Mouse (Mus musculus): Measurements from ENCODE around the gene Tmc8. TPM values are rescaled to one million over a fixed set of nuclear protein-coding genes. Genes with fewer than 3 reads are reported as not detected.
"Not testable (repeated sequence)": the region's sequence is repeated elsewhere in the genome, so short reads cannot be mapped to it uniquely, and the experiment has no call there.

The Tmc8 gene
- polyA plus RNA-seq, 1 experiment from 2014 or later = 0.78 TPM

DNA sequence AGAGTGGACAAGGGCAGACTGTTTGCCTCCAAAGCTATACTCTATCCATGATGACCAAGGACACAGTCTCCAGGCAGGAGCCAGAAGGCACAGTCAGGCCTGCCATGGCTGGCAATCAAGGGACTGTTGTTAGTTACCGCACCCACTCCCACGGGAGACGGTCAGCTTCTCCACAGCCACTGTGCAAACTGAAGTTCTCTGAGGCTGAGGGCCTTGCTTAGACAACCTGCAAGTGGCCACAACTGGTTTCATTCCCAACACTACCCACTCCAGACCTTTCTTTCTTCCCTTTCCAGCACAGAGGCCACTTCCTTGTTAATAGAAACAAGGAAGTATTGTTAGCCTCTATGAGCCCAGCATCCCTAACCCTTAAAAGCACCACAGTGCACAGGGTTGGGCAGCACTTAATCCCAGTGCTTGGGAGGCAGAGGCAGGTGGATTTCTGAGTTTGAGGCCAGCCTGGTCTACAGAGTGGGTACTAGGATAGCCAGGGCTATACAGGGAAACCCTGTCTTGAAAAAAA lies 21.4 kb downstream of the Tmc8 start:
- 90% methylated on average over 3 of the region's 3 CpGs for WGBS
- H3K27me3 ChIP-seq (ENCODE audit: low read depth, poor library complexity, severe bottlenecking) = no peaks in the 10 kb centered on the region
- no peaks in the 10 kb centered on the region for H3K9me3 ChIP-seq (replicated peaks)
- H3K36me3 ChIP-seq = no peaks in the 10 kb centered on the region
- no peak overlapping the region for H3K4me3 ChIP-seq
- no peak for DNase-seq (ENCODE audit: low spot score)
- no peak overlapping the region for H3K27ac ChIP-seq (replicated peaks)
- H3K4me1 ChIP-seq = peaks cover 4% of the 10 kb centered on the region; the same call in 1 of the 2 replicates

DNA sequence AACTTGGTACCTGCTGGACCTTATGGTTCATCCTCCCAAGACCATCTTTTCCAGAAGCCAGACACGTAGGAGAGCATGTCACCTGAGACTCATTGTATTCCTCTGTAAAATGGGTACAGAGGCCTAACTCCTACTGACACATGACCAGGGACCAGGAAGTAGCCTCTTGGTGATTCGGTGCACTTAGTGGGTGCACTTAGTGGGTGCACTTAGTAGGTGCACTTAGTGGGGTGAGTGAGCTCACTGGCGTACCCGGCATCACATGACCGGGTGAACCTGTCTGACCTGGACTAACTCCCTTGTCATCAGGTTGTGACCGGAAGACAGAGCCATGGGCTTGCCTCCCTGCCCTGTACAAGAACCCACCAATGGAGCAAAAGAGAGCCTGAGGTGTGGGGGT lies 24.9 kb downstream of the Tmc8 start:
- Histone ChIP-seq H3K27ac (replicated peaks) (no peak overlapping the region), H3K27me3 (ENCODE audit: low read depth, poor library complexity, severe bottlenecking) (0 out of 2 replicates have a peak, but pooled peaks cover 4% of the 10 kb centered on the region), H3K4me1 (peaks cover 26% of the 10 kb centered on the region), H3K4me3 (no peak overlapping the region), H3K9me3 (replicated peaks) (no peaks in the 10 kb centered on the region), H3K36me3 (peaks cover 4% of the 10 kb centered on the region)
- no peak for DNase-seq (ENCODE audit: low spot score)
- WGBS = 94% methylated on average over 6 of the region's 6 CpGs

DNA sequence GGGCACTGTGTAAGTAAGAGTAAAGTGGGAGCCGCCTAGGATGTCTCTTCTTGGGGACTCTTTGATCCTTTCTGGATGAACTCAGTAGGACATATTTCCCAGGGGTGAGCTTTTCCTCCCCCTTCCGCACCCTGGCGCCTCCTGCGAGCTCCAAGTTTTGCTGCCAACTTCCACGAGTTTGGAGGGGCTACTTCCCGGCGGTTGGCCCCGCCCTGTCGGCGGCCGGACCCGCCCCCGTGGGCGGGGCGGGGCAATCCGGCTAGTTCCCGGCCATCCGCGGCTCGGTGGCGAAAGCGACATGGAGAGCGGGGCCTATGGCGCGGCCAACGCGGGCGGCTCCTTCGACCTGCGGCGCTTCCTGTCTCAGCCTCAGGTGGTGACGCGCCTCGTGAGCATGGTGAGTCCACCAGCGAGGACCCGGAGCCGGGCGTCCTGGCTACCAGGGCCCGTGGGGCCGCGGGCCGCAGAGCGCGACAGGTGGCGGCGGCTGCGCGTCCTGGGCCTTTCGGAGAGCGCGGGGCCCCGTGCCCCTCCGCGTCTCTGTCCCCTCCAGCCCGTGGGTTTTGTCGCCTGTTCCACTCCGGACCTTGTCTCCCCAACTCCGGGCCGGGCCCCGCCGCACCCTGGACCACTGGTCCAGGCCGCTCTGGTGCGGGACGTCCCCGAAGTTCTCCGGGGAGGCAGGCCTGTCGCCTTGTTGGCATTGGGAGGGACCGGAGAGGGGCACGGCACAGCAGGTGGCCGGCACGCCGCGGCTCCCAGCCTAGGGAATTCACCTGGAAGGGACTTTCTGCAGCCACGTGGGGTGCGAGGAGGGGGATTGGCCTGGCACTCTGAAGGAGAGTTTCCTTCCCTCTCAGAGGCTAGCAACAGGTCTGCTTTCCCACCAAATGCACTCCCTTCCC lies 27.8 kb downstream of the Tmc8 start, which contains the start of the genes Gm20708 and Syngr2:
Gene Gm20708, plus strand, starts transcription at position 262 of the 905 bp plus-strand sequence.
Gene Syngr2, plus strand, starts transcription at position 262 of the 905 bp plus-strand sequence.
- H3K9me3 ChIP-seq (replicated peaks) = no peaks in the 10 kb centered on the region
- H3K36me3 ChIP-seq = peaks cover 33% of the 10 kb centered on the region
- peak within 1 kb of the TSS; percentile 73 for H3K27ac ChIP-seq (replicated peaks)
- peaks cover 26% of the 10 kb centered on the region for H3K4me1 ChIP-seq
- peak within 1 kb of the TSS; percentile 94 for H3K4me3 ChIP-seq
- 0 out of 2 replicates have a peak, but pooled peaks cover 4% of the 10 kb centered on the region for H3K27me3 ChIP-seq (ENCODE audit: low read depth, poor library complexity, severe bottlenecking)
- WGBS = under 1% methylated on average over 75 of the region's 75 CpGs
- DNase-seq (ENCODE audit: low spot score) = peak; percentile 82

DNA sequence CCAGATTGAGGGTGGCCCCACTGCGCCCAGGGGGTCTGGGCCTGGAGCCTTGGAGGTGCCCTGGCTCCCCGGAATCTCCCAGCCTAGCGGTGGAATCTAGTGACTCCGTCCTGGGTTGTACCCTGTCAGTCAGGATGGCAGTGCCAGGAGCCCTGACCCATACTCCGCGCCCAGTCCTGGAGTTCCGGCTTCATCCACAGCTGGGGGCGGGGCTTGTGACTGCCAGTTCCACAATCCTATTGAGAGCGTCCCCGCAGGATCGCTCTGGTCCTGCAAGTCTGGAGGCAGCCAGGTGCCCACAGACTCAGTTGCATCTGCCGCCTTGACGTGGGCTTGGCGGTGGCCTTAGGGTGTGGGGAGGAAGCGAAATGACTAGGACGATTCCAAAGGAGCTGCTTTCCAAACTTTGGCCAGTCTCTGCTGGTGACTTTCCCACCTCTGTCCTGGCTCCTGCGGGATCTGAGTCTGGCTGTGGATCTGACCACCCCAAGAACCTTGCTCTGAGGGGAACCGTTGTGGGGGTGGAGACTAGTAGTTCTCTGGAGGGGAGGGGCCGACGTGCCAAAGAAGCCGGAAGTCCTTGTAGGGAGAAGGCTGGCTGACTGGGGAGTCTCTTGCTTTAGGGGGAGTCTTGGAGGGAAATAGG lies 28.6 kb downstream of the Tmc8 start:
- H3K9me3 ChIP-seq (replicated peaks) = no peaks in the 10 kb centered on the region
- DNase-seq (ENCODE audit: low spot score) = peak; percentile 80
- WGBS = under 1% methylated on average over 21 of the region's 21 CpGs
- H3K27me3 ChIP-seq (ENCODE audit: low read depth, poor library complexity, severe bottlenecking) = 0 out of 2 replicates have a peak, but pooled peaks cover 4% of the 10 kb centered on the region
- H3K4me3 ChIP-seq = peak overlapping the region; percentile 94
- H3K4me1 ChIP-seq = peaks cover 26% of the 10 kb centered on the region
- peak overlapping the region; percentile 73 for H3K27ac ChIP-seq (replicated peaks)
- H3K36me3 ChIP-seq = peaks cover 42% of the 10 kb centered on the region

DNA sequence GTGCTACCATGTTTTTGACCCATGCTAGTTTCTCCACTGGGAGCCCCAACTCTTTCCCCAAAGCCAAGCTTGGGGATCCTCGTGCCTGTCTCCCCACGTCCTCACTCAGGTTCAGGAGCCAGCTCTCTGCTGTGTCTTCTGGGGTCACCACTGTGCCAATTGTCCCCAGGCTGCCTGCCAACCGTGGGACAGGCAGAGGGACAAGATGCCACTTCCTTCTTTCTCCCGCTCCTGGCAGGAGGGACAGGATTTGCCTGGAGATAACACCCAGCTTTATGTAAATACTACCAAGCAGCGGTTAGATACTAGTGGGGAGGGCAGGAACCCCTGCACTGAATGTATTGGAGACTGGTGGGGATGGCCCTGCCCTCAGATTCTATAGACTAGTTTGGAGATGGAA lies 32.0 kb downstream of the Tmc8 start:
- no peaks in the 10 kb centered on the region for H3K9me3 ChIP-seq (replicated peaks)
- H3K4me3 ChIP-seq = no peak overlapping the region
- H3K27me3 ChIP-seq (ENCODE audit: low read depth, poor library complexity, severe bottlenecking) = no peaks in the 10 kb centered on the region
- no peak for DNase-seq (ENCODE audit: low spot score)
- 91% methylated on average over 5 of the region's 5 CpGs for WGBS
- H3K4me1 ChIP-seq = peaks cover 26% of the 10 kb centered on the region
- peaks cover 75% of the 10 kb centered on the region for H3K36me3 ChIP-seq
- no peak overlapping the region for H3K27ac ChIP-seq (replicated peaks)

DNA sequence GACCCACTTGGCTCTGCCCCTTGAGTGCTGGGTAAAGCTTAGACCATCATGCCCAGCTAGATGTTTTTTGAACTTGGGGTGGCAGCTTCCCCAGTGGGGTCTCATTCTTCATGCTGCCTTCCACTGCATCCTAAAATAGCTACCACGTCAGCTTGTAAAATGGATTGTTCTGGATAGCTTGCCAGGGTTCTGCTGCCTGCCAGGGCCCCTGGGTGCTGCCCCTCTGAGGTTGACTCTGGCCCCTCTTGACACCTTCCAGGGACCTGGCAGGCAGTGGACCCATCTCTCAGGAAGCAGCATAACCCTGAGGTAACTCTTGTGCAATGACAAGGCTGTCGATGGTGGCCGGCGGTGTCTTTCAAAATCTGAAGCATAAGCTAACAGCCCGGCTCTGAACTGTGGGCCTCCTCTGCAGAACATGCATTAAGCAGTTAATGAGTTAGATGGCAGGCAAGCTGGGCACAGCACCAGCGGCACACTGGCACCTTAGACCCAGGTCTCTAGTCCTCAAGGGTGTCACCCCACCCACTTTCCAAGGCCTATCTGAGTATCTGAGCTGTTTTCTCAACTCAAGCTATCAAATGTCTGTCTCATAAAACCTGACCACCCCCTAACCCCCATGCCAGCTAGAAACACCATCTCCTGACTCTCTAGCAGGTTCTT lies 33.0 kb downstream of the Tmc8 start:
- no peak overlapping the region for H3K27ac ChIP-seq (replicated peaks)
- H3K4me3 ChIP-seq = no peak overlapping the region
- no peaks in the 10 kb centered on the region for H3K27me3 ChIP-seq (ENCODE audit: low read depth, poor library complexity, severe bottlenecking)
- peaks cover 22% of the 10 kb centered on the region for H3K4me1 ChIP-seq
- H3K9me3 ChIP-seq (replicated peaks) = no peaks in the 10 kb centered on the region
- H3K36me3 ChIP-seq = peaks cover 85% of the 10 kb centered on the region
- 91% methylated on average over 6 of the region's 6 CpGs for WGBS
- DNase-seq (ENCODE audit: low spot score) = no peak

DNA sequence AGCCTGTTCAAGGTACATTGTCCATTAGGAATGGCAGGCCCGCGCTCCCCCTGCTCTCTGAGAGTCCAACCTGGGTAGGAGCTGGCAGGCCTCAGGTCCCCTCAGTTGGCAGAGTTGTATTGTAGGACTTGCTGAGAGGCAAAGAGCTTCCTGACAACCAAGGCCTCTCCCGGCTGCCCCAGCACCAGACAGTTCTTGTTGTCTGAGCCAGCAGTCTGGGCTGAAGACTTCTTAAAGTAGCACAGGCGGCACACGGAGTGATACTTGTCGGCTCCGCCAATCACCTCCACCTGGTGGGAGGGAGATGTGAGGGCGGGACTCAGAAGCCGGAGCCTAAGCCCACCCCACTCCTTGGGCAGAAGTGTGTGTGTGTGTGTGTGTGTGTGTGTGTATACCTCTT lies 34.0 kb downstream of the Tmc8 start:
- not testable (repeated sequence) for DNase-seq (ENCODE audit: low spot score); H3K9me3 ChIP-seq (replicated peaks); H3K27ac ChIP-seq (replicated peaks); H3K27me3 ChIP-seq (ENCODE audit: low read depth, poor library complexity, severe bottlenecking); H3K4me3 ChIP-seq
- H3K4me1 ChIP-seq = peaks cover 12% of the 10 kb centered on the region
- H3K36me3 ChIP-seq = peaks cover 95% of the 10 kb centered on the region
- WGBS = 91% methylated on average over 9 of the region's 9 CpGs

DNA sequence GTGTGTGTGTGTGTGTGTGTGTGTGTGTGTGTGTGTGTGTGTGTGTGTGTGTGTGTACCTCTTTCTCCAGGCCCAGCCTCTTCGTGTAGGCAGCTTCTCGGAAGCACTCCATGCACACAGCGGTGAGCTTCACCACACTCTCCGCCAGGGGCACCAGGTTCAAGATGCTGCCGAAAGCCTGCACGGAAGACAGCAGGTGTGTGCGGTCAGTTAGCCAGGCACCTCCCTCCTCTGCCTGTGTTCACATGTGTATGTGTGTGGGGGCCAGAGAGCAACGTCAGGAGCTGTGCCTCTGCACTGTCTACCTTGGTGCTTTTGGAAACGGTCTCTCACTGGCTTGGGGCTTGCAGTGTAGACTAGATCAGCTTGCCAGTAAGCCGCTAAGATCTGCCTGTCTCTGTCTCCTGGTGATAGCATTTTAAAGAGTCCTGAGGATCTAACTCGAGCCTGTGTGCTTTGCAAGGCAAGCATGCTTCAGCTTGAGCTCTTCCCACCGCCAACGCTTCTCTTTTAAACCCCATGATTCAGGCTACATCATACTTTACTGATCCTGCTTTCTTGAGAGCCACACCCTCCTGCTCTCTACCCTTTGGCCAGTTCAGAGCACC lies 34.6 kb downstream of the Tmc8 start:
- Histone ChIP-seq H3K9me3 (replicated peaks) (no peaks in the 10 kb centered on the region), H3K4me1 (0 out of 2 replicates have a peak, but pooled peaks cover 6% of the 10 kb centered on the region), H3K36me3 (peaks cover 99% of the 10 kb centered on the region), H3K27ac (replicated peaks) (no peak overlapping the region), H3K27me3 (ENCODE audit: low read depth, poor library complexity, severe bottlenecking) (no peaks in the 10 kb centered on the region), H3K4me3 (no peak overlapping the region)
- no peak for DNase-seq (ENCODE audit: low spot score)
- 91% methylated on average over 13 of the region's 13 CpGs for WGBS

DNA sequence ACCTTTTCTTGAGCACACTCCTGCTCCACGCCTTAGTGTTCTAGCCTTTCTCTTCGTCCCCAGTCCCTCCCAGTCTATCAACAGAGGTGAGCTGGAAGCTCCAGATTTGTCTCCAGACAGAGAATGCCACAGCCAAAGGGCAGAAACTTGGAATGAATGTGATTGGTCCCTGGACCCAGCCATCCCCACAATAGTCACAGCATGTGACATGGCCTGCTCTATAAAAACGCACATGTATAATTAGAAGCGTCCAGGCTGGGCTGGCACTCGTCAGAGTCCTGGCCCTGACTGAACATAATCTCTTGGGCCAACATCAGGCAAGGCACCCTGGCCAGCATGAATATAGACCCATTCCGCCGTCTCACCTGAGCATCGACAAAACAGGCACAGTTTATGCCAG lies 37.2 kb downstream of the Tmc8 start:
- Histone ChIP-seq H3K9me3 (replicated peaks) (no peaks in the 10 kb centered on the region), H3K27ac (replicated peaks) (no peak overlapping the region), H3K4me1 (peaks cover 12% of the 10 kb centered on the region), H3K27me3 (ENCODE audit: low read depth, poor library complexity, severe bottlenecking) (no peaks in the 10 kb centered on the region), H3K4me3 (no peak overlapping the region), H3K36me3 (peaks cover 100% of the 10 kb centered on the region)
- no peak for DNase-seq (ENCODE audit: low spot score)
- WGBS = 87% methylated on average over 8 of the region's 8 CpGs

DNA sequence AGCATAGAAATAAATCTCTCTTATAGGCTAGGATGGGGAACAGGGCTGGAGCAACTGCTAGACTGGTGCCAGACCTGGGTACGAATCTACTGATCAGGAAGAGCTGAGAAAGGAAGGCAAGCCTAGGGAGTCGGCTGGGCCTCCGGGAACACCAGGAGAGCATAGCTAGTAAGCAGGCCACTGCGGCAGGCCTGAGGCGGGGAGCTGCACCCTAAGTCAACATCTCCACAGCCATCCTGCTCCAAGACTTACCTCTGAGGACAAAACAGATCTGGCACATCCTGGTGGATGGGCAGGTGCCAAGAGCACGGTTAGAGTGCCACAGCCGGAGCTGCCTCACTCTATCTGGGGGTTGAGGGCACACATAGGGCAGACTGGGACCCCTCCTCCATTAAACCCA lies 38.3 kb downstream of the Tmc8 start:
- Histone ChIP-seq H3K9me3 (replicated peaks) (no peaks in the 10 kb centered on the region), H3K27ac (replicated peaks) (no peak overlapping the region), H3K4me3 (no peak overlapping the region), H3K36me3 (peaks cover 91% of the 10 kb centered on the region), H3K27me3 (ENCODE audit: low read depth, poor library complexity, severe bottlenecking) (no peaks in the 10 kb centered on the region), H3K4me1 (peaks cover 23% of the 10 kb centered on the region)
- 96% methylated on average over 7 of the region's 7 CpGs for WGBS
- DNase-seq (ENCODE audit: low spot score) = no peak

DNA sequence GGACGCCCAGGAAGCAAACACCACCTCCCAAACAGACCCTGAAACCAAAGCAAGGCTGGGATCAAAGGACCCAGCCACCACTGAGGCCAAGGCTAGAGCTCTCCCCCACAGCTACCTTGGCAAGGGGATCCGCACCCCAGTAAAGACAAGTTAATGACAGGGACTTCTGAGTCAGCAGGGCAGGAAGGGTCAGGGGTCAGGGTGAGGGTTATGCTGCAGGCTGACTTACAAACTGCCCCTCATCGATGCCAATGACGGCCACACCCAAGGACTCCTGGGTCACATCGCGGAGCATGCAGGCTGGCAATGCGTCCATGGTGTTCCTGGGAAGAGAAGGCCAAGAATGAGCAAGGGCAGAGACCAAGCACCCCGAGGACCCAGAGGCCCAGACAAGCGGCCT lies 40.0 kb downstream of the Tmc8 start:
- H3K27me3 ChIP-seq (ENCODE audit: low read depth, poor library complexity, severe bottlenecking) = no peaks in the 10 kb centered on the region
- no peaks in the 10 kb centered on the region for H3K9me3 ChIP-seq (replicated peaks)
- H3K4me3 ChIP-seq = no peak overlapping the region
- H3K27ac ChIP-seq (replicated peaks) = no peak overlapping the region
- WGBS = 90% methylated on average over 9 of the region's 9 CpGs
- no peak for DNase-seq (ENCODE audit: low spot score)
- peaks cover 74% of the 10 kb centered on the region for H3K36me3 ChIP-seq
- H3K4me1 ChIP-seq = peaks cover 40% of the 10 kb centered on the region

DNA sequence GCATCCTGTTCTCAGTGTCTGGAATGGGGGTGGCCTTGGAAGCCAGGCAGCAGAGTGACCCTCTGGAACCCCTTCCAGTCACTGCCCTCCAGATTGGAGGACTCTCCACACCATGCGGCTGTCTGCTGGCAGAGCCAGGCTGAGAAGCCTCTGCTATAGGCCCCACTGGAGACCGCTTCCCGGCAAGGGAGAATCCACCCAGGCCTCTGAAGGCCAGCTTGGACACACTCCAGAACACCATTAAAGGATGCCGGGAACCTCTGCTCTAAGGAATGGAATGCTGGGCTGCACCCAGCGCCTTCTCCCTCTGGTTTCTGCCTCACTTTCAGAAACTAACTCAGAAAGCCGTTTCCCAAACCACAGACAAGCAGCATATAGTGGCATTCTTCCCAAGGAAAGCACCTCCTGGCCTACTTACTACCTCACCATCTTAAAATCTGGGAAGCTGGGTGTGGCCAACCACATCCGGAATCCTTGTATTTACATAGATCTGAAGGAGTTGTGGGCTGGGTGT lies 40.9 kb downstream of the Tmc8 start:
- no peaks in the 10 kb centered on the region for H3K9me3 ChIP-seq (replicated peaks)
- DNase-seq (ENCODE audit: low spot score) = no peak
- peaks cover 49% of the 10 kb centered on the region for H3K4me1 ChIP-seq
- no peak overlapping the region for H3K27ac ChIP-seq (replicated peaks)
- H3K4me3 ChIP-seq = no peak overlapping the region
- H3K27me3 ChIP-seq (ENCODE audit: low read depth, poor library complexity, severe bottlenecking) = no peaks in the 10 kb centered on the region
- H3K36me3 ChIP-seq = peaks cover 65% of the 10 kb centered on the region
- WGBS = 94% methylated on average over 7 of the region's 7 CpGs

All from midbrain, embryonic 10.5 days (tissue).